In the genomic region with DNA sequence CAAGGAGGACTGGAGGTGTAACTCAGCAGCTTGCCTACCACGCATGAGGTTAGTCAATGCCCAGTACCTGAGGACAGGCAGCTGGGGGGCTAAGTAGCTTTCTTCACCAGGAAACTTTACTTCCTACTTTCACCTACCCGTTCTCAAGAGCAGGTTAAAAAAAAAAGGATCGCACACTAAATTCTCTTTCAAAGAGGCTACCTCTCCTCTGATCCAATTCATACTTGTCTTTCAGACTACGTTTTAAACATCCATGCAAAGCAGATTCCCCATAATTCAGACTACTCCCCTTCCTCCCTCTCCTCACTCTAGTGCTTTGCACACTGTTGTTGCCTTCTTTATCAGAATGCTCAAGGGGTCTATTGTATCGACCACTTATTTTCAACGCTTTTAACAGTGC, we compare ENCODE assay signal across 9 mouse cellular contexts. TPM values are rescaled to one million over a fixed set of nuclear protein-coding genes. Genes with fewer than 3 reads are reported as not detected.
DNase-seq lines count a peak whose midpoint lies in the region; ATAC-seq and TF ChIP-seq lines count a peak whose summit lies in the region.
"Had no signal": no experiment of that assay in that cellular context is flagged by ENCODE, and none has a peak within 500 bp of the region (broad histone marks: within the 10 kb centered on the region; RNA-seq: fewer than 3 reads in every experiment).

No protein-coding gene starts in this region.

- DNase-seq in heart, adult 2 months, result no peak
- DNase-seq in heart, postnatal 10 days, result no peak
- no peak for DNase-seq in thymus, postnatal 4 days
- DNase-seq in cerebellum, postnatal 14 days, result no peak
- DNase-seq in cerebellum, adult 11 months, result no peak
- DNase-seq: cerebellum, adult 9-10 months had no signal

- H3K36me3 ChIP-seq in heart, adult 2 months (ENCODE audit: control insufficient read depth, insufficient read depth, low read length), result peaks cover 16% of the 10 kb centered on the region
- H3K36me3 ChIP-seq in C2C12 (ENCODE audit: control insufficient read depth, insufficient read depth), result peaks cover 3% of the 10 kb centered on the region
- H3K36me3 ChIP-seq in forebrain, embryonic 16.5 days (ENCODE audit: control insufficient read depth, insufficient read depth), result no peaks in the 10 kb centered on the region
- 0 out of 2 replicates have a peak, but pooled peaks cover 3% of the 10 kb centered on the region for H3K36me3 ChIP-seq in liver, embryonic 15.5 days (replicated peaks)

- 4% methylated on average over 6 of the region's 6 CpGs for WGBS in heart, adult 2 months
- 37% methylated on average over 6 of the region's 6 CpGs for WGBS in forebrain, embryonic 16.5 days
- WGBS in liver, embryonic 15.5 days (ENCODE audit: insufficient replicate concordance), result 15% methylated on average over 6 of the region's 6 CpGs

- no peak overlapping the region for H3K27ac ChIP-seq in heart, adult 2 months
- no peak overlapping the region for H3K27ac ChIP-seq in forebrain, embryonic 16.5 days (ENCODE audit: low read length)
- 0 out of 2 replicates have a peak overlapping the region, but pooled peaks have one; percentile 16 for H3K27ac ChIP-seq in liver, embryonic 15.5 days (replicated peaks)

- no peaks in the 10 kb centered on the region for H3K27me3 ChIP-seq in heart, adult 2 months (ENCODE audit: control insufficient read depth, insufficient read depth, low read length)
- no peaks in the 10 kb centered on the region for H3K27me3 ChIP-seq in C2C12 (ENCODE audit: control insufficient read depth, insufficient read depth, insufficient read length)
- H3K27me3 ChIP-seq in forebrain, embryonic 16.5 days (replicated peaks; ENCODE audit: control insufficient read depth, insufficient read depth, low read length), result no peaks in the 10 kb centered on the region
- H3K27me3 ChIP-seq in liver, embryonic 15.5 days, result no peaks in the 10 kb centered on the region

- peak overlapping the region; percentile 62 for H3K4me2 ChIP-seq in forebrain, embryonic 16.5 days (ENCODE audit: low read length)
- peak overlapping the region; percentile 80 for H3K4me2 ChIP-seq in liver, embryonic 15.5 days

- peak overlapping the region; percentile 69 for H3K4me3 ChIP-seq in heart, adult 2 months
- peak overlapping the region; percentile 90 for H3K4me3 ChIP-seq in C2C12 (ENCODE audit: insufficient read depth, poor library complexity, severe bottlenecking)
- H3K4me3 ChIP-seq in forebrain, embryonic 16.5 days (replicated peaks; ENCODE audit: low read length), result peak overlapping the region; percentile 94
- H3K4me3 ChIP-seq in liver, embryonic 15.5 days (replicated peaks), result peak overlapping the region; percentile 95

- H3K79me2 ChIP-seq in heart, adult 2 months (replicated peaks; ENCODE audit: control insufficient read depth, insufficient read depth, low read length), result peaks cover 6% of the 10 kb centered on the region
- H3K79me2 ChIP-seq in C2C12 (ENCODE audit: control insufficient read depth, insufficient read depth), result peaks cover 70% of the 10 kb centered on the region

- no peaks in the 10 kb centered on the region for H3K9me3 ChIP-seq in forebrain, embryonic 16.5 days (ENCODE audit: control insufficient read depth, low read length)
- H3K9me3 ChIP-seq in liver, embryonic 15.5 days (replicated peaks), result no peaks in the 10 kb centered on the region

- peaks cover 4% of the 10 kb centered on the region for H3K4me1 ChIP-seq in heart, adult 2 months (ENCODE audit: control insufficient read depth, insufficient read depth, low read length)
- peaks cover 16% of the 10 kb centered on the region for H3K4me1 ChIP-seq in forebrain, embryonic 16.5 days (replicated peaks; ENCODE audit: control insufficient read depth, insufficient read depth, low read length)
- H3K4me1 ChIP-seq in liver, embryonic 15.5 days (replicated peaks), result peaks cover 51% of the 10 kb centered on the region

- H3K9ac ChIP-seq in heart, adult 2 months (ENCODE audit: low read depth, low read length), result peak overlapping the region; percentile 36
- H3K9ac ChIP-seq in forebrain, embryonic 16.5 days (replicated peaks; ENCODE audit: low read depth, low read length), result peak overlapping the region; percentile 16
- peak overlapping the region; percentile 92 for H3K9ac ChIP-seq in liver, embryonic 15.5 days

- no peak for TF ChIP-seq EP300 in heart, adult 2 months (IDR thresholded peaks at IDR 0.05; ENCODE audit: insufficient read depth, low read depth, low read length)

- TF ChIP-seq POLR2A in heart, adult 2 months (IDR thresholded peaks at IDR 0.05; ENCODE audit: insufficient read depth, low read depth, low read length), result no peak

- peak overlapping the region; percentile 77 for H3ac ChIP-seq in C2C12 (ENCODE audit: control insufficient read depth, insufficient read length, low read depth)

- peaks cover 68% of the 10 kb centered on the region for H3K79me3 ChIP-seq in C2C12 (ENCODE audit: low read depth)

- ATAC-seq in forebrain, embryonic 16.5 days, result no peak
- no peak for ATAC-seq in liver, embryonic 15.5 days (ENCODE audit: insufficient read depth)

- no peak for TF ChIP-seq CTCF in heart, adult 2 months (IDR thresholded peaks at IDR 0.05)
- no peak for TF ChIP-seq CTCF in C2C12 (IDR thresholded peaks at IDR 0.05; ENCODE audit: control insufficient read depth, insufficient read depth, insufficient read length)

- intact Hi-C loops in heart, adult 2 months (cut with DNase I), result loop anchor here (5.0 kb wide), 1 partner anchor 55 kb away; no protein-coding TSS in a partner anchor
- intact Hi-C loops in heart, postnatal 10 days (cut with DNase I), result loop anchor here (5.0 kb wide), 1 partner anchor 55 kb away; no protein-coding TSS in a partner anchor

TF ChIP-seq in C2C12, 6 proteins besides CTCF, POLR2A, EP300 and RAD21:
- no peak for TF ChIP-seq USF1 (IDR thresholded peaks at IDR 0.05; ENCODE audit: low read depth)
- no peak for TF ChIP-seq MYOG (IDR thresholded peaks at IDR 0.05; ENCODE audit: control insufficient read depth, extremely low read depth, insufficient read length)
- TF ChIP-seq FOSL1 (IDR thresholded peaks at IDR 0.05; ENCODE audit: insufficient read depth, low read length, poor library complexity, severe bottlenecking), result no peak
- no peak for TF ChIP-seq CEBPB (IDR thresholded peaks at IDR 0.05; ENCODE audit: low read depth)
- TF ChIP-seq MAX (IDR thresholded peaks at IDR 0.05), result no peak
- no peak for TF ChIP-seq MYOD1 (IDR thresholded peaks at IDR 0.05; ENCODE audit: control insufficient read depth, insufficient read length, low read depth)

RNA-seq across cellular contexts. Expression of gene Rab10, which starts 2.2 kb away (rescaled TPM):
- total RNA-seq in heart, adult 2 months (2021), result 100 to 1,000 TPM; 116 to 130 TPM
- polyA plus RNA-seq in heart, adult 2 months (2012; rRNA removed), result 36.8 and 74.2 TPM in 2 replicates
- 100 to 1,000 TPM; 121 to 123 TPM for total RNA-seq in heart, postnatal 10 days (2021)
- polyA plus RNA-seq in C2C12 (2012; fragmentation: generic; extraction: Trizol), result 50.2 TPM
- 135 and 155 TPM in 2 replicates for polyA plus RNA-seq in forebrain, embryonic 16.5 days (2015; fragmentation: Nextera tagmentation; extraction: Ambion mirVana)
- 45.3 and 45.7 TPM in 2 replicates for polyA plus RNA-seq in liver, embryonic 15.5 days (2015; fragmentation: Nextera tagmentation; extraction: Ambion mirVana)

RNA-seq across cellular contexts. Expression of gene Kif3c, which starts 57.3 kb away (rescaled TPM):
- total RNA-seq in heart, adult 2 months (2021), result 1 to 10 TPM; 4.8 to 5.5 TPM
- 3.5 and 9.1 TPM in 2 replicates for polyA plus RNA-seq in heart, adult 2 months (2012; rRNA removed)
- total RNA-seq in heart, postnatal 10 days (2021), result 1 to 10 TPM; 5.5 to 5.8 TPM
- polyA plus RNA-seq in C2C12 (2012; fragmentation: generic; extraction: Trizol), result 17.4 TPM
- 118 and 122 TPM in 2 replicates for polyA plus RNA-seq in forebrain, embryonic 16.5 days (2015; fragmentation: Nextera tagmentation; extraction: Ambion mirVana)
- polyA plus RNA-seq in liver, embryonic 15.5 days (2015; fragmentation: Nextera tagmentation; extraction: Ambion mirVana), result 0.76 and 0.81 TPM in 2 replicates

Comparison
In these comparisons a context has a peak if more than half of its experiments do, and no peak if none do; other contexts are left out.
1. H3K9ac ChIP-seq: peak in every context shown above with its lines; median percentile 92 in liver, embryonic 15.5 days; 36 in heart, adult 2 months; 16 in forebrain, embryonic 16.5 days.